Mouse (Mus musculus): Measurements from ENCODE around the gene Hnrnph2. TPM values are rescaled to one million over a fixed set of nuclear protein-coding genes. Genes with fewer than 3 reads are reported as not detected.
A peak's percentile ranks its signal among the peaks of the same experiment; 100 is the strongest.

The Hnrnph2 gene
- total and polyA plus RNA-seq, 2 experiments from 2014 or later, result 37.1 to 102 TPM

DNA sequence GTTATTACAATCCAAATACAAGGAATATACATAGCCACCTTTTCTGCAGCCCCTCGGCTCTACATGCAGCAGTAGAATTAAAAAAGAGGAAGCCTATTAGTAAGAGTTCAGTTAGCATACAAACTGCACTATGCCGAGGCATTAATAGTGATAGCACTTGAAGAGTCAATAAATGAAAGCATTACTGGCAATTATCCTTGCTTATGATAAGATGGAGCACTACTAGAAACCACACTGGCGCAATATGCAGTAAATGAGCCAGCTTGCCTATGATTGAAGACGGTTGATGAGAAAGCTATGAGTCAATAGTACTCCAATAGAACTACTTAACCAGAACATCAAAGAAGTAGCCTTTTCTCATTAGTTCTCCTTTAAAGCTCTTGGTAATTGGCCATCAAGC lies 23.1 kb upstream of the Hnrnph2 start:
- ATAC-seq (ENCODE audit: insufficient read depth, low read depth) (no peak), DNase-seq (ENCODE audit: low spot score) (no peak)
- TF ChIP-seq EP300 (IDR thresholded peaks at IDR 0.05; ENCODE audit: low read depth) (no peak), CTCF (IDR thresholded peaks at IDR 0.05; ENCODE audit: low read depth) (no peak)

DNA sequence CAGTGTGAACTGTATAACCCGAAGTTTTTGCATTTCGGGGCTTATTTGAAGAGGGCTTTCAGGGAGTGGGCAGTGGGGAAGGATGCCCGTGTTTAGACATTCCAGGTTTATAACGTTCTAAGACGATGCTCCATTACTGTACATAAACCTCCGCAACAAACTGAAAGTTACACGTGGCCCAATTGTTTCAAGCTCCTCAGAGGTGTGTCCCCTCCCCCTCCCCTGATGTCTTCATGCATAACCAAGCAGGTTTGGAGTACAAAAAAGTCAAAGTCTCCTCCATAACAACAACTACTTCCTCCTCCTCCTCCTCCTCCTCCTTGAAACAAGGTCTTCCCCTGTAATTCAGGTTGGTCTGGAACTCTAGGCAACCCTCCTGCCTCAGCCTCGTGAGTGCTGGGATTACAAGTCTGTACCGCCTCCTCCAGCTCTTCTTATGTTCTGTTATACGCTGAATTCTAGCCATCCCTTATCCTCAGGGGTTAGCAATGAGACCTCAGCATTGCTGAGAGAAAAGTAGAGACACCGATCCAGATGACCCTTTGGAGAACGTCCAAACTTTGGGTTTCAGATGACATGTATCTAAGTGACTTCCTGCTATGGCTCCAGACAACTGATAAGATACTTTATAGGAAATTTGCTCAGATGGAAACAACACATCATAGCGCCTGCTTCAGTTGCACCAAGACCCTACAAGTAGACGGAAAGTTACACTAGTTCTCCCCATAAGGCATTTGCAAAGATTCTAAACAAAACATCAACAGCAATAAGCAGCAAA lies 20.3 kb upstream of the Hnrnph2 start:
- H3K27me3 ChIP-seq (ENCODE audit: control insufficient read depth, insufficient read depth, low read length), result no peaks in the 10 kb centered on the region
- WGBS, result 71% methylated on average over 14 of the region's 14 CpGs
- TF ChIP-seq CTCF (IDR thresholded peaks at IDR 0.05; ENCODE audit: low read depth) (no peak), EP300 (IDR thresholded peaks at IDR 0.05; ENCODE audit: low read depth) (no peak)

More for the DNA sequence above, 23.1 kb upstream of the Hnrnph2 start:
- Histone ChIP-seq H3K9me3 (replicated peaks; ENCODE audit: control insufficient read depth, low read length) (no peaks in the 10 kb centered on the region), H3K27me3 (ENCODE audit: control insufficient read depth, insufficient read depth, low read length) (no peaks in the 10 kb centered on the region), H3K36me3 (replicated peaks; ENCODE audit: control insufficient read depth, insufficient read depth, low read length) (no peaks in the 10 kb centered on the region), H3K27ac (ENCODE audit: low read depth) (no peak overlapping the region), H3K4me3 (ENCODE audit: low read depth, low read length) (no peak overlapping the region), H3K9ac (replicated peaks; ENCODE audit: low read depth, low read length) (no peak overlapping the region), H3K4me2 (ENCODE audit: low read depth, low read length) (no peak overlapping the region), H3K4me1 (ENCODE audit: control insufficient read depth, insufficient read depth) (no peaks in the 10 kb centered on the region)
- 77% methylated on average over 4 of the region's 4 CpGs for WGBS

DNA sequence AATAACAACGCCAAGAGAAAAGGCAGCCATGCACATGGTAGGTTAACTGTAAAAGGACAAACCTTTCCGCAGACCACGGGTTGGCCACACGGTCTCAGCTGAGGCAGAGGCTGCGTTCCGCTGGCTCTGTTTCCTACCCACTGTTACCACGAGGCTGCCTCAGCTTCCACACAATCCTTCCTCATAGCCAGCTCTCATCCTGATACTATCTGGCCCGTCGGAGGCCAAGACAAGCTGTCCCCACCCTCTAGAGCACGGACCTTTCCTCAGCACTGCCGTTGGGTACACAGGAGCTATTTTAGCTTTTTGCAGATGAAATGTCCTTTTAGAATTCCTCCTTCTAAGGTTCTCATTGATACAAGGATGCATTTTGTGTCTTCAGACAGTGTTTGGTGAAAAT lies 18.7 kb upstream of the Hnrnph2 start:
- TF ChIP-seq EP300 (IDR thresholded peaks at IDR 0.05; ENCODE audit: low read depth) (no peak), CTCF (IDR thresholded peaks at IDR 0.05; ENCODE audit: low read depth) (no peak)
- no peaks in the 10 kb centered on the region for H3K27me3 ChIP-seq (ENCODE audit: control insufficient read depth, insufficient read depth, low read length)
- no peaks in the 10 kb centered on the region for H3K9me3 ChIP-seq (replicated peaks; ENCODE audit: control insufficient read depth, low read length)
- no peak overlapping the region for H3K4me2 ChIP-seq (ENCODE audit: low read depth, low read length)
- ATAC-seq (ENCODE audit: insufficient read depth, low read depth) (no peak), DNase-seq (ENCODE audit: low spot score) (no peak)
- H3K4me3 ChIP-seq (ENCODE audit: low read depth, low read length), result no peak overlapping the region
- no peaks in the 10 kb centered on the region for H3K36me3 ChIP-seq (replicated peaks; ENCODE audit: control insufficient read depth, insufficient read depth, low read length)
- no peak overlapping the region for H3K9ac ChIP-seq (replicated peaks; ENCODE audit: low read depth, low read length)
- no peaks in the 10 kb centered on the region for H3K4me1 ChIP-seq (ENCODE audit: control insufficient read depth, insufficient read depth)
- no peak overlapping the region for H3K27ac ChIP-seq (ENCODE audit: low read depth)
- WGBS, result 75% methylated on average over 11 of the region's 11 CpGs

More for the DNA sequence above, 20.3 kb upstream of the Hnrnph2 start:
- Histone ChIP-seq H3K4me1 (ENCODE audit: control insufficient read depth, insufficient read depth) (no peaks in the 10 kb centered on the region), H3K9me3 (replicated peaks; ENCODE audit: control insufficient read depth, low read length) (no peaks in the 10 kb centered on the region), H3K36me3 (replicated peaks; ENCODE audit: control insufficient read depth, insufficient read depth, low read length) (no peaks in the 10 kb centered on the region), H3K9ac (replicated peaks; ENCODE audit: low read depth, low read length) (no peak overlapping the region), H3K4me3 (ENCODE audit: low read depth, low read length) (no peak overlapping the region), H3K4me2 (ENCODE audit: low read depth, low read length) (no peak overlapping the region), H3K27ac (ENCODE audit: low read depth) (no peak overlapping the region)
- DNase-seq (ENCODE audit: low spot score) (no peak), ATAC-seq (ENCODE audit: insufficient read depth, low read depth) (no peak)

DNA sequence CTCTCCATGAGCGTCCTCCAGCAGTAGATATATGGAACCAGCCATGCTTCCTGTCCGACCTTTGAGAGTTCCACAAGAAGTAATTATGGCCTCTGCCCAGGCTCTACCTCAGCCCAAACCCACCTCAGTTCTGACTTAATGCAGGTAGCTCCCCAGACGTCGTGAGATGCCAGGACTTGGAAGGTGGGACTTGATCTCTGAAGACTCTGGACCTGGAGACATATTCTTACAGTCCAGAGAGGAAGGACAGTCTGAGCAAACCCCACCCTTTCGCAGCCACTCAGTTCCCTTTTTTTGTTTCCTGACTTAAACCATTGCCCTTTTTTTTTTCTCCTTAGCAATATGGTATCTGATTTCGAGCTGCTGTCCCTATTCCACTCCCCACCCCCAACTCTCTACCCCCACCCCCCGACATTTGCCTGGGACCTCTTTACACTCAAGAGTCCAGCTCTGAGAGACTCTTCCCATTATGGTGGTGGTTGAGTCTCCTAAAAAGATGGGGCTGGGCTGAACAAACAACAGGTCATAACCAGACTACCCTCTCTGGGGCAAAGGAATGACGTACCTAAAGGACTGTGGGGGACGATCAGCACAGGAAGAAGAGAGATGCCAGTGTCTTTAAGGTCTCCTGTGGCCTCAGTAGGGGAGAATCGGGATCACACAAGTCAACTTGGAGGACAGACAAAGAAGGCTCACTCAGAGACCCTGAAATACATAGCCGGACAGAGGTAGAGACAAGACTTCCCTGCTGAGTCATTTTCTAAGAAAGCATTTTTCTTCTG lies 17.9 kb upstream of the Hnrnph2 start, which contains the start of gene Btk:
Btk (minus strand) TSS at position 683 of the 782 bp plus-strand sequence.
- 73% methylated on average over 11 of the region's 11 CpGs for WGBS
- H3K36me3 ChIP-seq (replicated peaks; ENCODE audit: control insufficient read depth, insufficient read depth, low read length), result no peaks in the 10 kb centered on the region
- H3K27me3 ChIP-seq (ENCODE audit: control insufficient read depth, insufficient read depth, low read length), result no peaks in the 10 kb centered on the region
- TF ChIP-seq EP300 (IDR thresholded peaks at IDR 0.05; ENCODE audit: low read depth) (no peak), CTCF (IDR thresholded peaks at IDR 0.05; ENCODE audit: low read depth) (no peak)
- H3K4me2 ChIP-seq (ENCODE audit: low read depth, low read length), result no peak within 1 kb of the TSS
- DNase-seq (ENCODE audit: low spot score) (no peak), ATAC-seq (ENCODE audit: insufficient read depth, low read depth) (no peak)
- no peak within 1 kb of the TSS for H3K27ac ChIP-seq (ENCODE audit: low read depth)
- H3K4me1 ChIP-seq (ENCODE audit: control insufficient read depth, insufficient read depth), result no peaks in the 10 kb centered on the region
- no peaks in the 10 kb centered on the region for H3K9me3 ChIP-seq (replicated peaks; ENCODE audit: control insufficient read depth, low read length)
- no peak within 1 kb of the TSS for H3K4me3 ChIP-seq (ENCODE audit: low read depth, low read length)
- H3K9ac ChIP-seq (replicated peaks; ENCODE audit: low read depth, low read length), result no peak within 1 kb of the TSS

DNA sequence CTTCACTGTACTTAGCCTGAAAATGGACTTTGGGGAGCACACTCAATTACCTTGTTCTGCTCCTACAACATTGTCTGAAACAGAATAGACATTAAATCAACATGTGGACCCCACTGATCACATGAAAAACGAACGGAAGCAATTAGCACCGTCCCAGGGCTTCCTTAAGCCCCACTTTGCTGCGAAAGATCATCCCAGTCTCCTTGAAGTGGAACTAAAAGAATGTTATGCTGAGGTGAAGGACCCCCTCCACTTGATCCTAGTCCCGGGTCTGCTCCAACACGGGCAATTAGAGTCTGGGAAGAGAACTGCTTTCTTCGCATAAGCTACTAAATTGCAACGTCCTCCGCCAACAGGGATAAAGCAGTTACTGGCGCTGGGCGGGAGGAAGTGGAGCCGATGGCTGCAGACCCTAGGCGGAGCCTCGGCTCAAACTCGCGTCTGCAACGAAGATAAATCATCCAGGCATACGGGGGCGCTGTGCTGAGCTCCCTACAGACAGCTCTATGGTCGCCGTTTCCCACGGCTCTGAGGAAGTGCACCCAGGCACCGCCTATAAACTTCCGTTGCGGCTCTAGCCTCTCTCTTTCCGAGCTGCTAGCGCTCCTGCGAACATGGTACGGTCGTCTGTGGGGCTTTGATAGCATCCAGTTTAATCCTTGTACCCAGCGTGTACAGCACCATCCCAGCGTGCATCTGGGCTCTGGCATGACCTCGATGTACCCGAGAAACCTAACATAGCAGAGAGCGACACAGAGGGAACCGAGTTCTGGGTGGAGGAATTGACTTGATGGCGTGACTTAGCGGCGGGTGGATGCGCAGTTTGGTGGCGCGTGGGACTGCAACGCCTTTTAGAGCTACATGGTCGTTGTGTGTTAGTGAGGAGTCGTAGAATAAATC lies 15.6 kb upstream of the Hnrnph2 start, which contains the start of gene Rpl36a:
Rpl36a (plus strand) TSS at position 552 of the 900 bp plus-strand sequence.
- no peaks in the 10 kb centered on the region for H3K9me3 ChIP-seq (replicated peaks; ENCODE audit: control insufficient read depth, low read length)
- H3K9ac ChIP-seq (replicated peaks; ENCODE audit: low read depth, low read length), result peak within 1 kb of the TSS; percentile 73
- H3K36me3 ChIP-seq (replicated peaks; ENCODE audit: control insufficient read depth, insufficient read depth, low read length), result no peaks in the 10 kb centered on the region
- H3K27ac ChIP-seq (ENCODE audit: low read depth), result peak within 1 kb of the TSS; percentile 83
- 0 out of 2 replicates have a peak, but pooled peaks have one; percentile 68 for TF ChIP-seq EP300 (IDR thresholded peaks at IDR 0.05; ENCODE audit: low read depth)
- TF ChIP-seq CTCF (IDR thresholded peaks at IDR 0.05; ENCODE audit: low read depth), result peak; percentile 68
- H3K27me3 ChIP-seq (ENCODE audit: control insufficient read depth, insufficient read depth, low read length), result no peaks in the 10 kb centered on the region
- DNase-seq (ENCODE audit: low spot score) (peak; percentile 86), ATAC-seq (ENCODE audit: insufficient read depth, low read depth) (peak; percentile 98)
- no peaks in the 10 kb centered on the region for H3K4me1 ChIP-seq (ENCODE audit: control insufficient read depth, insufficient read depth)
- WGBS, result 16% methylated on average over 45 of the region's 45 CpGs
- peak within 1 kb of the TSS; percentile 45 for H3K4me3 ChIP-seq (ENCODE audit: low read depth, low read length)
- H3K4me2 ChIP-seq (ENCODE audit: low read depth, low read length), result peak within 1 kb of the TSS; percentile 66

Data from heart, postnatal 0 days (tissue).